Mouse (Mus musculus): ENCODE data around the gene Timeless.

DNA sequence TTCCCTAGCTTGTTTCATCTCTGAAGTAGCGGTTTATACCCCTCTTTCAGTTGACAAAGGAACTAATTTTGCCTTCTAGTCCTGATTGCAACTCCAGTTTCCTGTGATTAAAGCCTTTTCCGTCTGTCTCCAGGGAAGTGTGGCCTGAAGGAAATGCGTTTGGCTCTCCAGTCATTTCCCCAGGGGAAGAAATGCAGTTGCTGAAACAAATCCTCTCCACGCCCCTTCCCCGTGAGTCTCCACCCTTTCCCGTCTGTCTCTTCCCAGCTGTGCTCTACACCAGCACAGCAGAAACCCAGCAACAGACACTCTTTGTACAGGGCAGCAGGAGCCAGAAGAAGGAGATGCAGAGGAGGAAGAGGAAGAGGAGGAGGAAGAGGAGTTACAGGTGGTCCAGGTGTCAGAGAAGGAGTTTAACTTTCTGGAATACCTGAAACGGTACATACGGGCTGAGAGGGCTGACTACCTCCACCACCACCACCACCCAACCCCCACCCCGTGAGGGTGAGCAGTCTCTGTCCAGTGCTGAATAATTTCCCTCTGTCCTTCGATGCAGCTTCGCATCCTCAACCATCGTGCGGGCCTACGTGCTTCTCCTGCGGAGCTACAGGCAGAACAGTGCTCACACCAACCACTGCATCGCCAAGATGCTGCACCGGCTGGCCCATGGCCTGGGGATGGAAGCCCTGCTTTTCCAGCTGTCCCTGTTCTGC, 15.3 kb downstream of the Timeless start:
- TF ChIP-seq CHD2 (IDR thresholded peaks at IDR 0.05; ENCODE audit: low read depth, low read length) (no peak), ZNF384 (IDR thresholded peaks at IDR 0.05; ENCODE audit: low read depth, low read length) (no peak), HCFC1 (IDR thresholded peaks at IDR 0.05; ENCODE audit: borderline replicate concordance, insufficient read depth, low read length) (no peak)
